Mouse (Mus musculus): ENCODE data around the gene Flywch2. TPM values are rescaled to one million over a fixed set of nuclear protein-coding genes. Genes with fewer than 3 reads are reported as not detected.

Gene Flywch2
- polyA plus RNA-seq, 1 experiment from 2014 or later = 19.1 TPM

GRCm38 (mm10) chr17:23730441-23730840 lies 55.4 kb downstream of the Flywch2 start:
- 44% methylated on average over 1 of the region's 1 CpGs for WGBS
- ATAC-seq = no peak

More at GRCm38 (mm10) chr17:23730441-23730840, 55.4 kb downstream of the Flywch2 start:
- TF ChIP-seq CTCF (IDR thresholded peaks at IDR 0.05; ENCODE audit: low read depth) = no peak
- H3K4me3 ChIP-seq (ENCODE audit: low read depth, low read length) = no peak overlapping the region
- peaks cover 3% of the 10 kb centered on the region; the same call in 1 of the 2 replicates for H3K36me3 ChIP-seq (ENCODE audit: control insufficient read depth, insufficient read depth)
- H3K4me2 ChIP-seq (replicated peaks; ENCODE audit: low read depth) = no peak overlapping the region
- no peaks in the 10 kb centered on the region for H3K4me1 ChIP-seq (replicated peaks; ENCODE audit: control insufficient read depth, insufficient read depth, low read length)
- H3K27me3 ChIP-seq (replicated peaks; ENCODE audit: control insufficient read depth, insufficient read depth, low read length) = no peaks in the 10 kb centered on the region
- H3K27ac ChIP-seq (ENCODE audit: low read depth, low read length) = no peak overlapping the region
- H3K9ac ChIP-seq (ENCODE audit: low read depth, low read length) = no peak overlapping the region
- no peaks in the 10 kb centered on the region for H3K9me3 ChIP-seq (ENCODE audit: control insufficient read depth)

Small RNA genes within 50 kb of the gene (microRNA-seq; reads per million reads assigned to microRNA genes)
- gene Mir5125 = not detected

Other genes with a start within 250 kb of the Flywch2 start
- 8.1 and 8.2 TPM in 2 replicates for gene Zfp213, start 221.8 kb downstream of the Flywch2 start, polyA plus RNA-seq (2015; fragmentation: Nextera tagmentation; extraction: Ambion mirVana)
- 3.1 and 3.4 TPM in 2 replicates for gene Zfp13, start 186.6 kb downstream of the Flywch2 start, polyA plus RNA-seq (2015; fragmentation: Nextera tagmentation; extraction: Ambion mirVana)
- not detected in 2 replicates for gene Zscan10, start 185.2 kb downstream of the Flywch2 start, polyA plus RNA-seq (2015; fragmentation: Nextera tagmentation; extraction: Ambion mirVana)
- 0.13 and 0.16 TPM in 2 replicates for gene Mmp25, start 140.8 kb downstream of the Flywch2 start, polyA plus RNA-seq (2015; fragmentation: Nextera tagmentation; extraction: Ambion mirVana)
- 7.8 and 8.5 TPM in 2 replicates for gene Bicdl2, start 125.6 kb downstream of the Flywch2 start, polyA plus RNA-seq (2015; fragmentation: Nextera tagmentation; extraction: Ambion mirVana)
- 131 and 136 TPM in 2 replicates for gene Hcfc1r1, start 112.5 kb downstream of the Flywch2 start, polyA plus RNA-seq (2015; fragmentation: Nextera tagmentation; extraction: Ambion mirVana)
- 14.7 and 15.5 TPM in 2 replicates for gene Thoc6, start 112.2 kb downstream of the Flywch2 start, polyA plus RNA-seq (2015; fragmentation: Nextera tagmentation; extraction: Ambion mirVana)
- gene Tnfrsf12a, start 108.6 kb downstream of the Flywch2 start, polyA plus RNA-seq (2015; fragmentation: Nextera tagmentation; extraction: Ambion mirVana) = 46.6 and 50.9 TPM in 2 replicates
- gene Cldn6, start 106.8 kb downstream of the Flywch2 start, polyA plus RNA-seq (2015; fragmentation: Nextera tagmentation; extraction: Ambion mirVana) = 0.38 and 0.42 TPM in 2 replicates
- gene Cldn9, start 102.1 kb downstream of the Flywch2 start, polyA plus RNA-seq (2015; fragmentation: Nextera tagmentation; extraction: Ambion mirVana) = 0.23 and 0.34 TPM in 2 replicates
- gene 1520401A03Rik, start 63.3 kb downstream of the Flywch2 start, polyA plus RNA-seq (2015; fragmentation: Nextera tagmentation; extraction: Ambion mirVana) = 0.05 TPM in 1 of 2 replicates, not detected in the other
- gene Pkmyt1, start 59.7 kb downstream of the Flywch2 start, polyA plus RNA-seq (2015; fragmentation: Nextera tagmentation; extraction: Ambion mirVana) = 12.4 and 12.6 TPM in 2 replicates
- gene Paqr4, start 45.2 kb downstream of the Flywch2 start, polyA plus RNA-seq (2015; fragmentation: Nextera tagmentation; extraction: Ambion mirVana) = 15.0 and 15.9 TPM in 2 replicates
- gene Kremen2, start 40.2 kb downstream of the Flywch2 start, polyA plus RNA-seq (2015; fragmentation: Nextera tagmentation; extraction: Ambion mirVana) = 2.7 and 2.8 TPM in 2 replicates
- 36.8 and 39.0 TPM in 2 replicates for gene Flywch1, start 14.5 kb downstream of the Flywch2 start, polyA plus RNA-seq (2015; fragmentation: Nextera tagmentation; extraction: Ambion mirVana)
- gene Srrm2, start 4.5 kb upstream of the Flywch2 start, polyA plus RNA-seq (2015; fragmentation: Nextera tagmentation; extraction: Ambion mirVana) = 185 and 230 TPM in 2 replicates
- gene Elob, start 43.1 kb upstream of the Flywch2 start, polyA plus RNA-seq (2015; fragmentation: Nextera tagmentation; extraction: Ambion mirVana) = 994 and 1,025 TPM in 2 replicates
- not detected in 2 replicates for gene Prss33, start 50.0 kb upstream of the Flywch2 start, polyA plus RNA-seq (2015; fragmentation: Nextera tagmentation; extraction: Ambion mirVana)
- 16.2 and 23.1 TPM in 2 replicates for gene Prss32, start 57.8 kb upstream of the Flywch2 start, polyA plus RNA-seq (2015; fragmentation: Nextera tagmentation; extraction: Ambion mirVana)
- gene Prss41, start 58.1 kb upstream of the Flywch2 start, polyA plus RNA-seq (2015; fragmentation: Nextera tagmentation; extraction: Ambion mirVana) = 5.2 and 6.2 TPM in 2 replicates
- gene Prss21, start 82.0 kb upstream of the Flywch2 start, polyA plus RNA-seq (2015; fragmentation: Nextera tagmentation; extraction: Ambion mirVana) = not detected in 2 replicates
- gene Dcpp1, start 94.8 kb upstream of the Flywch2 start, polyA plus RNA-seq (2015; fragmentation: Nextera tagmentation; extraction: Ambion mirVana) = 3.8 and 6.3 TPM in 2 replicates
- not detected in 2 replicates for gene Dcpp2, start 94.8 kb upstream of the Flywch2 start, polyA plus RNA-seq (2015; fragmentation: Nextera tagmentation; extraction: Ambion mirVana)
- 4.7 and 7.6 TPM in 2 replicates for gene Dcpp3, start 131.4 kb upstream of the Flywch2 start, polyA plus RNA-seq (2015; fragmentation: Nextera tagmentation; extraction: Ambion mirVana)
- not detected in 2 replicates for gene Sbp, start 155.6 kb upstream of the Flywch2 start, polyA plus RNA-seq (2015; fragmentation: Nextera tagmentation; extraction: Ambion mirVana)
- gene Sbpl, start 169.2 kb upstream of the Flywch2 start, polyA plus RNA-seq (2015; fragmentation: Nextera tagmentation; extraction: Ambion mirVana) = not detected in 2 replicates
- gene Prss30, start 194.5 kb upstream of the Flywch2 start, polyA plus RNA-seq (2015; fragmentation: Nextera tagmentation; extraction: Ambion mirVana) = 4.7 and 12.1 TPM in 2 replicates
- 0.09 TPM in 1 of 2 replicates, not detected in the other for gene Prss22, start 212.0 kb upstream of the Flywch2 start, polyA plus RNA-seq (2015; fragmentation: Nextera tagmentation; extraction: Ambion mirVana)

Measured in intestine, postnatal 0 days (tissue).